Mouse (Mus musculus) c-Kit-positive CD71-positive TER-119-negative erythroid progenitor cells, embryonic 14.5 days (primary cell): Measurements from ENCODE around the gene Klk9.

Experiments used
- DNase-seq: peaks from one replicate; pipeline ENCODE4 v3.0.0-alpha.2; 2013; ENCODE audit warnings: low read depth

Gene Klk9

GRCm38 (mm10) chr7:43791591-43791990 is at the start of gene Klk9:
TSS of gene Klk9 (plus strand) at chr7:43791891.
- no peak for DNase-seq

DNA sequence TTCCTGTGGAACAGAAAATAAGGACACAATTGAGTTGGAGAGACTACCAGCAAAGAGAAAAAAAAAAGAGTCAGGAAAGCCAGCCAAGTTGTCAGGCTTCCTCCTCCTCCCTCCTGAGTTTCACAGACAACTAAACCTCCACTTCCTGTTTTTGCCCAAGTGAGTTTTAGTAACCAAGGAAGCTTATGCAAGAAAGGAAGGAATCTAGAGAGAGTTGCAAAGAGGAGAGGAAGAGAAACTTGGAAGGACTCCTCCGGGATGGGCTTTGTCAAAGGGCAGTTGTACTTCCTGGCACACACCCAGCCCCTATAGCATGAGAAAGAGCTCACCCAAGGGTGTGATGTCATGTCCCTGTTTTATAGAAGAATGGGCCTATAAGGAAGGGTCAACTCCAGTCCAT is 43.9 kb upstream of the Klk9 start:
- DNase-seq, result no peak

DNA sequence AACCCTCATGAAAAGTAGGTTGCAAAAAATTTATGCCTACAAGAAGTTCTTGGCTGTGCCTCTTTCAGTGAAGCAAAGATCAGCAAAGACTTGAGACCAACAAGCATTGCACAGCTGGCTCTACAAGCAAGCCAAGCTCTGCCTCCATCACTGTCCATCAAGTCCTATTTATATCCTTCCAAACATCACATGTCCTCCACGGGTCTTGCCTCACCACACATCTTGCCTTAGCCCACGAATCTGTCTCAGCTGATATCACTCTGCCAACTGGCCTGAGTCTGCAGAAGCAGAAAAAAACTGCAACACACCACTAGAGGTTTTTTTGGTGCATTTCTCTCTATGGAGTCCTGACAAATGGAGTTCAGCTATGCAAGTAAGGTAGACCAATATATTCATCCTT is 38.9 kb upstream of the Klk9 start:
- no peak for DNase-seq

GRCm38 (mm10) chr7:43766484-43766883 is 25.2 kb upstream of the Klk9 start:
- DNase-seq, result no peak

DNA sequence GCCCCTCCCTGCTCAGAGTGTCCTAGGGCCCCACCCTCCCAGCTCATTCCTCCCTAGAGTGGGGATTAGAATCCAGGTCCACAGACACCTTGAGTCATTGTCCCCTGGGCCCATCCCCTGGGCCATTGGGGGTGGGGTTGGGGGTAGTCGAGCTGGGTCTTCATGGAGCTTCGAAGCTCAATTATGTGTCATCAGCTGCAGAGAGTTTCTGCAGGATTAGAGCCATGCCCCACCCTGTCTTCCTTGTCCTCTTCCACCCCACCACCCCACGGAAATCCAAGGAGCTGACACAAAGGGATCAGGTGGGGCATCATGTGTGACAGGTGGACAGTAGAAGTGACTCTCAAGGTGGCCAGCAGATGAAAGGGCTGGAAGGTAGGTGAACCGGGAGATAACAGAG is 23.1 kb upstream of the Klk9 start, which contains the start of gene Klk12:
TSS of gene Klk12 (plus strand) at position 301 of the 400 bp plus-strand sequence.
- no peak for DNase-seq

DNA sequence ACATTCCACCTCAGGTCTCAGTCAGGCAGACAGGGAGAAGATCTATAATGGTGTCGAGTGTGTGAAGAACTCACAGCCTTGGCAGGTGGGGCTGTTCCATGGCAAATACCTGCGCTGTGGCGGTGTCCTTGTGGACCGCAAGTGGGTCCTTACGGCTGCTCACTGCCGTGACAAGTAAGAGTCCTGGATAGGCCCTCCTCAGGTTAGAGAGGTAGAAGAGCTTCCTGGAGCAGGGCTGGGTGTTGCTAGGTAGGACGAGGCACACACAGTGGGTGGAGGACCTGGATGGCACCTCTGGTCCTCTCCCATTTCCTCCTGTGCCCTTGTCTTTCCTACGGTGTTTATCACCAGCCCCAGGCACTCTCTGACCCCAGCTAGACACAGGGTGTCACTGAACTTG is 22.1 kb upstream of the Klk9 start:
- DNase-seq, result no peak

DNA sequence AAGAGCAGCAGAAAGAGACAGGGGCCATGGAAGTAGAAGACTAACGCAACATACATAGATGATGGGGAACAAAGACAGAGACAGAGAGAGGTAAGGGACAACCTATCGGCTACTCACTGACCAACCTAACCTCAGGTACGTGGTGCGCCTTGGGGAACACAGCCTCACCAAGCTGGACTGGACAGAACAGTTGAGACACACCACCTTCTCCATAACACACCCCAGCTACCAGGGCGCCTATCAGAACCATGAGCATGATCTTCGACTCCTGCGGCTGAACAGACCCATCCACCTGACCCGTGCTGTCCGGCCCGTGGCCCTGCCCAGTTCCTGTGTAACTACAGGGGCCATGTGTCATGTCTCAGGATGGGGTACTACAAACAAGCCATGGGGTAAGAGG is 21.0 kb upstream of the Klk9 start:
- DNase-seq, result no peak

GRCm38 (mm10) chr7:43771916-43772315 is 19.8 kb upstream of the Klk9 start:
- no peak for DNase-seq

- no peak for DNase-seq
Measured at GRCm38 (mm10) chr7:43772901-43773300, 18.8 kb upstream of the Klk9 start.

DNA sequence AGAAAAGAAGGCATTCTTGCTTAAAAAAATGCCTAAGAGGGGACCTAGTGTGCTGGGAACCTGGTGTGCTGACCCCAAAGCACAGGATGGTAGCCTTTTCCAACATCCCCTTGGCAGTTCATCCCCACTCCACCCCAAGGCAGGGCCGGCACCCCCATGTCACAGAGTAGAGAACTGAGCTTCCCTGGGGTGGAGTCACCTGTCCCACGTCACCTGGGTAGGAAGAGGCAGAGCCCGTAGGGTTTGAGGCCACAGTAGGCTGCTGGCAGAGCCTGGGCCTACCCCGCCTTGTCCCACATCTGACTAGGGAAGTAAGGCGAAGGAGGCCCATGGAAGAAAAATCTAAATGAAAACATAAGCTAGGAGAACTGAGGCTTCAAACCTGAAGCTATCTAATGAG is 17.3 kb upstream of the Klk9 start, which contains the start of gene Klk11:
TSS of gene Klk11 (plus strand) at position 241 of the 400 bp plus-strand sequence.
- DNase-seq, result no peak

GRCm38 (mm10) chr7:43774802-43775201 is 16.9 kb upstream of the Klk9 start:
- DNase-seq, result no peak

DNA sequence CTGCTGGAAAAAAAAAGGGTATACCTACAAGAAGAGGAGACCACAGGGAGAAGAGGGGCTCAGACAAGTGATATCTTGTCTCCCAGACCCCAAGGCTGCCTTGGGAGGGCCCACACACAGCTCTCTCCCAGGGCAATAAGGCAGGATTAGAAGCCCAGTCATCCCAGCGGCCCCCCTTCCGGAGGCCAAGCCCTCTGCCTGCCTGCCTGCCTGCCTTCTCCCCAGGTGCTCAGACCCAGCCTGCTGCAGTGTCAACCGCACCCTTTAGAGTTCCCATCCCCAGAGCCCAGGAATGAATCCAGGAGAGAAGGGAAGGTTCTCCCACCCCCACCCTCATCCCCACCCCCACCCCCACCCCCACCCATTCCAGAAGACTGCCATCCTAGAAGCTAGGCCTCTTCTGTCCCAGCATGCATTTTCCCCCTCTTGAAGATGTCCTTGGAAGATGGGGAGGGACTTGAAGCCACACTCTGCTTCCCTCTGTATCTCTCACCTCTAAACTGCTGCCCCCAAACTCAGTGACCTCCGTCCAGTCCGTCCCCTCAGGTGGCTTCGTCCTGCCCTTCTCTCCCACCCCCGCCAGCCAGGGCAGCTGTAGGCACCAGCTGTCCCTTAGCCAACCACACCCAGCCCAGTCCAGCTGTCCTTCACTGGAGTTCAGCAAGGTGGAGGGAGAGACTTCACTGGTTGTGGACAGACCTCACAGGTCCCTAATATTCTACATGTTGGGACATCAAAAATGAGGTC is 16.2 kb upstream of the Klk9 start:
- no peak for DNase-seq

- no peak for DNase-seq
Measured at GRCm38 (mm10) chr7:43776506-43776905, 15.2 kb upstream of the Klk9 start.

DNA sequence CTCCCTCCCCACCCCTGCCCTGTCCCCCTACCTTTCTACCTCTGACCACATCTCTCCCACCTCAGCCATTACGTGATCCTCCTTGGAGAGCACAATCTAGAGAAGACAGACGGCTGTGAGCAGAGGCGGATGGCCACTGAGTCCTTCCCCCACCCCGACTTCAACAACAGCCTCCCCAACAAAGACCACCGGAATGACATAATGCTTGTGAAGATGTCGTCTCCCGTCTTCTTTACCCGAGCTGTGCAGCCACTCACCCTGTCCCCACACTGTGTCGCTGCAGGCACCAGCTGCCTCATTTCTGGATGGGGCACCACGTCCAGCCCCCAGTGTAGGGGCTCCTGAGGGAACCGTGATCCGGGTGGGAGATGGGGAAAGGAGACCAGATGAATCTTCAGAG is 14.3 kb upstream of the Klk9 start:
- DNase-seq, result no peak

DNA sequence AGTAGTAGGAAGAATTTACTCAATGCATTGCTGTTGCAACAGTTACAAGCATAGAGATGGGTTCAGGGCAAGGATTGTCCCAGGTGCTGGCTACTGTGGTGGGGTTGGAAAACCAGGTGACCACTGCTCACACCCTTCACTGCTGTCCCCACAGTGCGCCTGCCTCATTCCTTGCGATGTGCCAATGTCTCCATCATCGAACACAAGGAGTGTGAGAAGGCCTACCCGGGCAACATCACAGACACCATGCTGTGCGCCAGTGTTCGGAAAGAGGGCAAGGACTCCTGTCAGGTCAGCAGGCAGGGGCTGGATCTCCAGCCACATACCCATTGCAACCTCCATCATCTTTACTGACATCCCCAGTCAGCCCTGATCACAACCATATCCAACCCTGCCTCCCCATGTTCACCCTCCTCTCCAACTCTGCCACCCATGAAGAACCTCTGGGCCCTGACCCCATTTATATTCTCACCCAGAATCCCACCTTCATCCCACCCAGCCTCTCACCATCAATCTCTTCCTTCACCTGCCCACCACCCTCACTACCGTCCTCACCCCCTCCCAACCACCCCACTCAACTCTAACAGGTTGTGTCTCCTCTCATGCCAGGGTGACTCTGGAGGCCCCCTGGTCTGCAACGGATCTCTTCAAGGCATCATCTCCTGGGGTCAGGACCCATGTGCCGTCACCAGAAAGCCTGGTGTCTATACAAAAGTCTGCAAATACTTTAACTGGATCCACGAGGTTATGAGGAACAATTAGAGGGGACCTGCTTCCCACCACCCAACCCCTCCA is 13.3 kb upstream of the Klk9 start:
- DNase-seq, result no peak

DNA sequence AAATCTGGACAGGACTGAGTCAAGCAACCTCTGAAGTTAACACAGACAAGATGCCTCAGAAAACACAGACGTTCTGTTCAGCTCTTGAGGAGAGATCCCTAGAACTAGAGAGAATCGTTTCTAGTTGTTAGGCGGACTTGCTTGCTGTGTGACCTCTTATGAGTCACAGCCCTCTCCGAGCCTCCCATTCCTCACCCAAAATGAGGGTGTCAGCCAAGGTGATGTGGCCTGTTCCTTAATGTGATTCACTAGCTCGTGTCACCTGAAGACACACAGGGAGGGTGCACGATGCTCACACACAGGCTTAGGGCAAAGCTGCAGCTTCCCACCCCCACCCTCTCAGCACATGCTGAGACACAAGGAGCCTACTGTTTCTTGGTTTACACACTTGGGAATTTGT is 11.4 kb upstream of the Klk9 start:
- no peak for DNase-seq

DNA sequence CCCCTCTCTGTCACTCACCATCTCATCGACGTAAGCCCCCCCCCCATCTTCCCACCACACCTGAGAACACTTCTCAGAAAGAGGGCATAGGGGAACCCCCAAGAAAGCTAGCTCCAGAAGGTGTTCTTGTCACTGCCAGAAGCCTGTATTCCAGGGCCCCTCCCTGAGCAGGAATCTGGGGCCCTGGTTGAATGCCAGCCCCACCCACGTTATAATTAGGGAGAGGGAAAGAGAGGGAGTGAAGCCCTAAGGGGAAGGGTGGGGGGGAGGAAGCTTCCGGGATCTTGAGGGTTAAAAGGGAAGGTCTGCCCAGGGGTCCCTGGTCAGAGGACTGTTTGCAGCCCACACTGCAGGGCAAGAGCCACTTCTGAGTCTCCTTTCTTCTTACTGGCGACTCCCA is 10.9 kb upstream of the Klk9 start, which contains the start of gene Klk10:
TSS of gene Klk10 (plus strand) at position 290 of the 400 bp plus-strand sequence.
- DNase-seq, result no peak

DNA sequence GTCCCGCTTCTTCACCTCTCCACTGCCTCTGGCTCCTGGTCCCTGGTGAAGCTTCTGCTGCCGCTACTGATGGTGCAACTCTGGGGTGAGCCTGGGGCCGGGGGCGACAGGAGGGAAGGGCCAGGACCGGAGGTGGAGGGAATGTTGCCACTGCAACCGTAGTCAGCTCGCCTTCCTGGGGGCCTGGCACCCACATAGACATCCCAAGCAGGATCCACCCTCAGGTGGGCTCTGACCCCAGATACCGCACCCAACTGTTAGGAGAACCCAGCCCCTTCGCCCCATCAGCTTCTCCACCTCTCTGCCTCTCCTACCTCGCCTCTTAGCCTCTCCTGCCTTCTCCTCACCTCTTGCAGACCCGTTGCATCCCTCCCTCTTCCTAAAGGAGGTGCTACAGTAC is 10.2 kb upstream of the Klk9 start:
- DNase-seq, result no peak

- DNase-seq, result peak; percentile 20
Measured at GRCm38 (mm10) chr7:43782275-43783265, 9.1 kb upstream of the Klk9 start.

GRCm38 (mm10) chr7:43785286-43785685 is 6.4 kb upstream of the Klk9 start:
- DNase-seq, result no peak

DNA sequence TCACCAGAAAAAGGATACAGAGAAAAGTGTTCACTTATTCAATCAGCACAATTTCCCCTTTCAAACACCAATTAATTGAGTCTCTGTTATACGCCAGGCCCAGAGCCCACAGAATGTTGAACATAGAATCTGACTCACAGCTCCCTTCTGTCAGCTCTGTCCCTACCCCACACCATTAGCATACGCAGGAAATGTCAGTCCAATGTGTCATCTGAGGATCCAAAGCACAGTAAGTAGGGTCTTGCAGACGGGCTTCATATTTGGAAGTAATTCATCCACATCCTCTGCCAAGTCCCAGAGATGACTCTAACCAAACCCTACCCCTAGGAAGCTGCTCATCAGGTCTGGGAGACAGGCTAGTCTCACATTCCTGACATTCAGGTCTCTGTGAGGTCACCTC is 3.6 kb upstream of the Klk9 start:
- no peak for DNase-seq

GRCm38 (mm10) chr7:43789295-43789694 is 2.4 kb upstream of the Klk9 start:
- DNase-seq, result no peak
